Mouse (Mus musculus): ENCODE measurements around the gene Gm15448.
"Not testable (repeated sequence)": the region's sequence is repeated elsewhere in the genome, so short reads cannot be mapped to it uniquely, and the experiment has no call there.

DNA sequence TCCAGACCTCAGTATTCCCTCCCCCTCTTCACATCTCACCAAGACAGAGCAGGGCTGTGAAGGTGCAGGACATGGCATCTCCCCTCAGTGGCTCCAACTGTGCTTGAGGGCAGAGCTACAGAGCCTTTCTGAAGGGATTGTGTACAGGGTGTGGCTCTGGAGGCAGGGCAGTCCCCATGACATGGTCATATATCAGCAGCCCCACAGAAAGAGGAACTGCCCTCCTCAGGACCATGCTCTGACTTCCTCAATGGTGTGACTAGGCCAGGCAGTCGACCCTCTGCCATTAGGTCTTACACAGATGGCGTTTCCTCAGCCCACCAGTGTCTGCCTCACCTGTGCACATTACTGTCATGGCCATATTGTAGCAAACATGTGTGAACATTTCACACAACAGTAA, 19.5 kb upstream of the Gm15448 start, which contains the start of gene Pira2:
- not testable (repeated sequence) for TF ChIP-seq CTCF, EP300 (IDR thresholded peaks at IDR 0.05)

All from lung, postnatal 0 days (tissue).